Comparison of ENCODE assay signal across 8 mouse cellular contexts in the genomic region with DNA sequence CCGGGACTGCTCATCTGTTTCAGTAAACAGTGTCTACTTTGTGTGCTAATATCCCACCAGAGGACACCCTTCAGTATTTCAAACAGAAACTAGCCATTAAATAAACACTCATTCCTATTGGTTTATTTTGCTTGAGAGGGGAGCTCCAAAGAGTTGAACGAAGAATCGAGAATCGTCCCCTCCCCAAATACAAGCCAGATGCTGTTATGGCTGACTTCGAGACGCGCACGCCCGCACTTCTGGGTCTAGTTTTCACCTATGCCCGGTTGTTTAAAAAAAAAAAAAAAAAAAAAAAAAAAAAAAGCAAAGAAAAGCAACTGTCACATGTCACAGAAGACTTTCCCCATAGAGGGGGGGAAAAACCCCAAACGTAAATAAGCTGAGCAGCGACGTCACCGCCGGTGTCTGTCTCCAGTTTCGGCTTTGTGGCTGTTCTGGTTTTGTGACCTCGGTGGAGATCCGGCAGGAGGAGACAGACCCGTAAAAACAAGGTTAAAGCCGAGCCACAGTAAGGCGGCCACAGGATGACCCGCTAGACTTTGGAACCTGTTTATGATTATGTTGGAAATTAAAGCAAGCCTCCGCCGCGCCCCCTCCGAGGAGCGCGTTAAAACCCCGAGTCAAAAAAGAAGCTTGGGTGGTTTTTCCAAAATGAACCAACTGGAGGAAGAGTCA. TPM values are rescaled to one million over a fixed set of nuclear protein-coding genes. Genes with fewer than 3 reads are reported as not detected.
DNase-seq lines count a peak whose midpoint lies in the region; ATAC-seq and TF ChIP-seq lines count a peak whose summit lies in the region.

No protein-coding gene starts in this region.

- peak; percentile 15 for ATAC-seq in granulocyte monocyte progenitor cell, adult 5-6 weeks (replicated peaks; ENCODE audit: poor library complexity, severe bottlenecking)
- peak; percentile 48 for ATAC-seq in intestine, postnatal 0 days
- no peak for ATAC-seq in lung, embryonic 15.5 days (ENCODE audit: borderline replicate concordance, extremely low read depth, low FRiP score, low TSS enrichment)

- H3K27ac ChIP-seq in layer of hippocampus, adult 2 months, result peak overlapping the region; percentile 88
- peak overlapping the region; percentile 92 for H3K27ac ChIP-seq in bone marrow, adult 2 months (ENCODE audit: control insufficient read depth, insufficient read depth, low read depth, low read length, poor library complexity)
- peak overlapping the region; percentile 96 for H3K27ac ChIP-seq in intestine, postnatal 0 days (ENCODE audit: low read depth, low read length)
- H3K27ac ChIP-seq in lung, embryonic 15.5 days, result peak overlapping the region; percentile 99
- peak overlapping the region; percentile 16; the same call in 1 of the 2 replicates for H3K27ac ChIP-seq in olfactory bulb, adult 2 months (ENCODE audit: insufficient read depth, low read depth, low read length)

- no peaks in the 10 kb centered on the region for H3K27me3 ChIP-seq in intestine, postnatal 0 days (replicated peaks; ENCODE audit: control insufficient read depth, insufficient read depth, low read length)
- no peaks in the 10 kb centered on the region for H3K27me3 ChIP-seq in lung, embryonic 15.5 days

- no peak for TF ChIP-seq POLR2A in bone marrow, adult 2 months (IDR thresholded peaks at IDR 0.05; ENCODE audit: borderline replicate concordance, control insufficient read depth, low read depth, low read length)
- TF ChIP-seq POLR2A in olfactory bulb, adult 2 months (IDR thresholded peaks at IDR 0.05; ENCODE audit: insufficient read depth, low read depth, low read length), result no peak

- TF ChIP-seq CTCF in layer of hippocampus, adult 2 months (conservative IDR thresholded peaks at IDR 0.05), result no peak
- no peak for TF ChIP-seq CTCF in bone marrow, adult 2 months (IDR thresholded peaks at IDR 0.05; ENCODE audit: control insufficient read depth, insufficient read depth, low read length)
- peak; percentile 41 for TF ChIP-seq CTCF in intestine, postnatal 0 days (IDR thresholded peaks at IDR 0.05; ENCODE audit: low read depth)
- no peak for TF ChIP-seq CTCF in olfactory bulb, adult 2 months (IDR thresholded peaks at IDR 0.05; ENCODE audit: insufficient read depth, low read depth, low read length)

- DNase-seq in layer of hippocampus, adult 2 months (ENCODE audit: low spot score in 2 of 2), result no peak
- no peak for DNase-seq in layer of hippocampus, adult 9-10 months (ENCODE audit: low spot score)
- DNase-seq in right cerebral cortex, adult 18-20 months, result no peak

- under 1% methylated on average over 29 of the region's 29 CpGs for WGBS in bone marrow, adult 2 months
- WGBS in intestine, postnatal 0 days, result under 1% methylated on average over 29 of the region's 29 CpGs
- under 1% methylated on average over 29 of the region's 29 CpGs for WGBS in lung, embryonic 15.5 days
- WGBS in olfactory bulb, adult 2 months, result under 1% methylated on average over 29 of the region's 29 CpGs

- H3K36me3 ChIP-seq in intestine, postnatal 0 days (ENCODE audit: control insufficient read depth, insufficient read depth), result no peaks in the 10 kb centered on the region
- H3K36me3 ChIP-seq in lung, embryonic 15.5 days, result no peaks in the 10 kb centered on the region

- H3K9me3 ChIP-seq in intestine, postnatal 0 days (ENCODE audit: control insufficient read depth), result no peaks in the 10 kb centered on the region
- H3K9me3 ChIP-seq in lung, embryonic 15.5 days, result no peaks in the 10 kb centered on the region

- H3K9ac ChIP-seq in intestine, postnatal 0 days (ENCODE audit: low read depth, low read length), result peak overlapping the region; percentile 70
- peak overlapping the region; percentile 69 for H3K9ac ChIP-seq in lung, embryonic 15.5 days

- H3K4me2 ChIP-seq in intestine, postnatal 0 days (replicated peaks; ENCODE audit: low read depth), result peak overlapping the region; percentile 94
- peak overlapping the region; percentile 94 for H3K4me2 ChIP-seq in lung, embryonic 15.5 days

- H3K4me1 ChIP-seq in bone marrow, adult 2 months (ENCODE audit: control insufficient read depth, insufficient read depth, low read length), result no peaks in the 10 kb centered on the region
- H3K4me1 ChIP-seq in intestine, postnatal 0 days (replicated peaks; ENCODE audit: control insufficient read depth, insufficient read depth, low read length), result no peaks in the 10 kb centered on the region; the same call in 1 of the 2 replicates
- H3K4me1 ChIP-seq in lung, embryonic 15.5 days, result peaks cover 20% of the 10 kb centered on the region
- peaks cover 29% of the 10 kb centered on the region for H3K4me1 ChIP-seq in olfactory bulb, adult 2 months (ENCODE audit: control insufficient read depth, insufficient read depth, low read length)

- peak overlapping the region; percentile 56 for H3K4me3 ChIP-seq in layer of hippocampus, adult 2 months
- H3K4me3 ChIP-seq in bone marrow, adult 2 months (replicated peaks; ENCODE audit: control insufficient read depth, low read depth, low read length), result peak overlapping the region; percentile 87
- peak overlapping the region; percentile 78 for H3K4me3 ChIP-seq in intestine, postnatal 0 days (ENCODE audit: low read depth, low read length)
- H3K4me3 ChIP-seq in lung, embryonic 15.5 days, result peak overlapping the region; percentile 75
- peak overlapping the region; percentile 52 for H3K4me3 ChIP-seq in olfactory bulb, adult 2 months (ENCODE audit: insufficient read depth, low read depth, low read length)

RNA-seq across cellular contexts. Expression of gene Tgif1, which starts 1.2 kb away (rescaled TPM):
- 1 to 10 TPM; 1.4 to 1.7 TPM for total RNA-seq in layer of hippocampus, adult 2 months (2021)
- polyA plus RNA-seq in bone marrow, adult 2 months (2011; ENCODE audit: insufficient read depth, insufficient read length, low replicate concordance, missing spikeins), result 11.2 and 33.1 TPM in 2 replicates
- 80.0 and 87.9 TPM in 2 replicates for total RNA-seq in granulocyte monocyte progenitor cell, adult 5-6 weeks (2014; fragmentation: Nextera tagmentation)
- total RNA-seq in granulocyte monocyte progenitor cell, adult 5-6 weeks (2017), result 33.9 and 48.5 TPM in 2 replicates
- 20.0 and 24.5 TPM in 2 replicates for polyA plus RNA-seq in intestine, postnatal 0 days (2015; fragmentation: Nextera tagmentation; extraction: Ambion mirVana)
- 63.6 and 72.3 TPM in 2 replicates for polyA plus RNA-seq in lung, embryonic 15.5 days (2015; fragmentation: Nextera tagmentation; extraction: Ambion mirVana)
- not detected in 2 replicates for polyA plus RNA-seq in olfactory bulb, adult 2 months (2012; ENCODE audit: insufficient read depth, insufficient read length, low replicate concordance, missing spikeins)

Comparison
In these comparisons a context has a peak if more than half of its experiments do, and no peak if none do; other contexts are left out.
1. H3K27ac ChIP-seq: peak in every context shown above with its lines; median percentile 99 in lung, embryonic 15.5 days; 96 in intestine, postnatal 0 days; 92 in bone marrow, adult 2 months; 88 in layer of hippocampus, adult 2 months; 16 in olfactory bulb, adult 2 months.
2. RNA of gene Tgif1, which starts 1.2 kb away (polyA plus RNA-seq): 63.6 to 72.3 TPM in lung, embryonic 15.5 days, 11.2 to 33.1 TPM in bone marrow, adult 2 months and 20.0 to 24.5 TPM in intestine, postnatal 0 days; not detected in olfactory bulb, adult 2 months; every median in the first group is over 10 times any median in the second.
3. Peak in every context shown above with its lines, with median percentiles within 50 percentile points of each other: H3K4me3 ChIP-seq.